Mouse (Mus musculus) lung, embryonic 15.5 days (tissue): ENCODE results near the gene Marveld2. TPM values are rescaled to one million over a fixed set of nuclear protein-coding genes. Genes with fewer than 3 reads are reported as not detected.
A peak's percentile ranks its signal among the peaks of the same experiment; 100 is the strongest.

Source experiments
- ATAC-seq: fragments of 200-750 bp; cut with Nextera tagmentation; 2 replicates; pipeline ENCODE4 v1.8.0; 2017; ENCODE audit warnings: moderate number of reproducible peaks, borderline replicate concordance; ENCODE audit not compliant: low FRiP score, low TSS enrichment; ENCODE audit errors: extremely low read depth
- H3K27ac ChIP-seq: fragments of 300-500 bp; sonication (generic); 2 replicates; pipeline ENCODE4 v1.5.1; 2015; ENCODE audit warnings: moderate library complexity, mild to moderate bottlenecking, inconsistent platforms
- H3K27me3 ChIP-seq: fragments of 300-500 bp; sonication (generic); 2 replicates; pipeline ENCODE4 v1.6.1; 2015; ENCODE audit warnings: inconsistent platforms
- H3K36me3 ChIP-seq: fragments of 300-500 bp; sonication (generic); 2 replicates; pipeline ENCODE4 v1.6.1; 2015; ENCODE audit warnings: inconsistent platforms
- H3K4me1 ChIP-seq: fragments of 300-500 bp; sonication (generic); 2 replicates; pipeline ENCODE4 v1.6.1; 2015; ENCODE audit warnings: inconsistent platforms
- H3K4me2 ChIP-seq: fragments of 300-500 bp; sonication (generic); 2 replicates; pipeline ENCODE4 v1.6.1; 2015; ENCODE audit warnings: inconsistent platforms, mild to moderate bottlenecking, moderate library complexity
- H3K4me3 ChIP-seq: fragments of 300-500 bp; sonication (generic); 2 replicates; pipeline ENCODE4 v1.5.1; 2015; ENCODE audit warnings: mild to moderate bottlenecking, inconsistent platforms
- H3K9ac ChIP-seq: fragments of 300-500 bp; sonication (generic); 2 replicates; pipeline ENCODE4 v1.6.1; 2015; ENCODE audit warnings: inconsistent platforms
- H3K9me3 ChIP-seq: fragments of 300-500 bp; sonication (generic); 2 replicates; pipeline ENCODE4 v1.6.1; 2016; ENCODE audit warnings: inconsistent platforms
- WGBS: fragments of 180-500 bp; shearing (Covaris S2); methylation state at CpG from one replicate; pipeline ENCODE4 v1.1.7; 2015; 5-methylcytosine and 5-hydroxymethylcytosine counted together
- polyA plus RNA-seq: library from polyadenylated mRNA; unstranded; fragments of >200 nt; fragmentation: Nextera tagmentation; extraction: Ambion mirVana; gene quantifications from 2 replicates; pipeline ENCODE4 v1.2.1, GENCODE M21; 2015

Marveld2 gene
- 11.1 and 11.7 TPM in 2 replicates for polyA plus RNA-seq

DNA sequence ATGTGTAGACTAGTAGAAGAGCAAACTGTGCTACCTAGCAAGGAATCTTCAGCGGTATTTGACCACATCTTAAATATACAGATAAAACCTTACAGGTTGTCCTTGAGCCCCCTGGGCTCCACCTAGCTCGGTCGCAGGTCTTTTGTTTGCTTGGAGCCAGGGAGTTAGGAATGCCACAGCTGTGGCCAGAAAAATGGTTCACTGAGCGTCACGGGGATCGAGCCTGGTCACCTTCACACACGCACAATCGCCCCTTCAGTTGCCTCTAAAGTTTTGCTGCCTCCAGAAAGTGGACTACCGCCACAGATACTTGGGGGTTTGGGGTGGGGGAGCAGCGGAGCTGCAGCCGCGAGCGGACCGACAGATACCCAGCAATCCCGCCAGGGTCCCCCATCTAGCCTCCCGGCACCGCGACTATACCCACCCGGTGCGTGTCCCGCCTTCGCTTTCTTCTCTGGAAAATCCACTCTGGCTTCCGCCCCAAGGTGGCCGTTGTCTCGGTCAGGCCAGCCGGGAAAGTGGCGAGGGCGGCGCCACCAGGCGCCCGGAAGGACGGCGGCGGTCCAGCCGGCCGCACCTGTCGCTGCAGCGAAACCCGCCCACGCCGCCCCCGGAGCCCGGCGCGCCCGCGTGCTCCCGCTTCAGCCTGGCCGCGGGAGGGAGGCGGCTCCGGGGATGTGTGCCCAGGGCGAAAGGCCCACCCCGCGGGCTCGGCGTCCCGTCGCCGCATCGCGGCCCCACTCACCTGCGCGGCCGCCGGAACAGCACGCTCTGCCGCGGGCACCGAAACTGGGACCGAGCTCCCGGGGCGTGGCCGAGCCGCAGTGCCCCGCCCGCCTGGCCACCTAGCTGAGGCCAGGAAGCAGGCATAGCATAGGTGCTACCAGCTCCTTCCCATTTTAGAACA is at the start of gene Marveld2:
Gene Marveld2, minus strand, starts transcription at position 791 of the 907 bp plus-strand sequence.
- ATAC-seq: peak; percentile 84
- Histone ChIP-seq H3K4me3 (peak within 1 kb of the TSS; percentile 59), H3K9ac (peak within 1 kb of the TSS; percentile 50), H3K27me3 (peaks cover 11% of the 10 kb centered on the region), H3K4me1 (no peaks in the 10 kb centered on the region), H3K9me3 (no peaks in the 10 kb centered on the region), H3K4me2 (peak within 1 kb of the TSS; percentile 74), H3K36me3 (peaks cover 30% of the 10 kb centered on the region), H3K27ac (peak within 1 kb of the TSS; percentile 87)
- 6% methylated on average over 70 of the region's 77 CpGs for WGBS

DNA sequence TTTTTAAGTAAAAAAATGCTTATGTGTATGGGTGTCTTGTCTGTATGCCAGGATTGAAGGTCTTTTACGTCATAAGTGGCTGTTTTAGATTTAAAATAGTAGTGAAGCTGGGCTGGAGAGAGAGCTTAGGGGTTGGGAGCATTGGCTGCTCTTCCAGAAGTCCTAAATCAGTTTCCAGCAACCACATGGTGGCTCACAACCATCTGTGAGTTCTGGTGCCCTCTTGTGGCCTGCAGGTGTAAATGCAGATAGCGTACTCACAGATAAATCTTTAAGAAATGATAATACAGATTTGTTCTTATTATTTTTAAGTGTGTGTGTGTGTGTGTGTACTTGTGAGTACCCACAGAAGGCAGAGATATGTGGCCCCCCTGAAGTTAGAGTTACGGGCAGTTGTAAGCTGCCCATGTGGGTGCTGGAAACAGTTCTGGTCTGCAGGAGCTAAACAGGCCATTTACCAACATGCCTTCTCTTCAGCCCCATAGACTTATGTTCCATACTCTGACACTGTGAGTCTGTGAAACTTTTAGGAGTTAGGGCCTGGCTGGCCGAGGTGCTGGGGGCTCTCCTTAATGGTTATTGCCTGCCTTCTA is 43.2 kb upstream of the Marveld2 start:
- Histone ChIP-seq H3K9me3 (no peaks in the 10 kb centered on the region), H3K27ac (no peak overlapping the region), H3K4me1 (no peaks in the 10 kb centered on the region), H3K4me2 (no peak overlapping the region), H3K9ac (no peak overlapping the region), H3K36me3 (peaks cover 9% of the 10 kb centered on the region), H3K27me3 (no peaks in the 10 kb centered on the region), H3K4me3 (no peak overlapping the region)
- ATAC-seq: peak; percentile 55; the same call in 1 of the 2 replicates
- WGBS: 45% methylated on average over 4 of the region's 4 CpGs

DNA sequence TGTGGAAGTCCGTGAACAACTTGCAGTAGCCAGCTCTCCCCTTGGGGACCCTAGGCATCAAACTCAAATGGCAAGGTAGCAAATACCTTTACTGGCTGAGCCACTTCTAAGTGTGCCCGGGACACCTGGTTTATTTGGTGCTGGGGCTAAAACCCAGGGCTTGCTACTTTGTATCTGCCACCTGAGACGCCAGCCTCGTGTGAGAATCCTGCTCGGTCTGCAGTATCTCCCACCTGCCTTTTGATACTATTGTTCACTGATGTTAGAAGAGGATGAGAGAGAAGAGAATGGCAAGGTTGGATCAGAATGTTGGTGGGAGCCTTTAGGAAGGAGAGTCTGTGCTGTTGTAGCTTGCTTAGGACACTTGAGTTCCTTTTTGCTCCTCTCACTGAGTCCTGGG is 41.3 kb upstream of the Marveld2 start:
- Histone ChIP-seq H3K4me3 (no peak overlapping the region), H3K4me2 (no peak overlapping the region), H3K27me3 (no peaks in the 10 kb centered on the region), H3K9ac (no peak overlapping the region), H3K4me1 (no peaks in the 10 kb centered on the region), H3K36me3 (peaks cover 6% of the 10 kb centered on the region), H3K9me3 (no peaks in the 10 kb centered on the region), H3K27ac (no peak overlapping the region)
- ATAC-seq: no peak
- WGBS: 89% methylated on average over 5 of the region's 5 CpGs

DNA sequence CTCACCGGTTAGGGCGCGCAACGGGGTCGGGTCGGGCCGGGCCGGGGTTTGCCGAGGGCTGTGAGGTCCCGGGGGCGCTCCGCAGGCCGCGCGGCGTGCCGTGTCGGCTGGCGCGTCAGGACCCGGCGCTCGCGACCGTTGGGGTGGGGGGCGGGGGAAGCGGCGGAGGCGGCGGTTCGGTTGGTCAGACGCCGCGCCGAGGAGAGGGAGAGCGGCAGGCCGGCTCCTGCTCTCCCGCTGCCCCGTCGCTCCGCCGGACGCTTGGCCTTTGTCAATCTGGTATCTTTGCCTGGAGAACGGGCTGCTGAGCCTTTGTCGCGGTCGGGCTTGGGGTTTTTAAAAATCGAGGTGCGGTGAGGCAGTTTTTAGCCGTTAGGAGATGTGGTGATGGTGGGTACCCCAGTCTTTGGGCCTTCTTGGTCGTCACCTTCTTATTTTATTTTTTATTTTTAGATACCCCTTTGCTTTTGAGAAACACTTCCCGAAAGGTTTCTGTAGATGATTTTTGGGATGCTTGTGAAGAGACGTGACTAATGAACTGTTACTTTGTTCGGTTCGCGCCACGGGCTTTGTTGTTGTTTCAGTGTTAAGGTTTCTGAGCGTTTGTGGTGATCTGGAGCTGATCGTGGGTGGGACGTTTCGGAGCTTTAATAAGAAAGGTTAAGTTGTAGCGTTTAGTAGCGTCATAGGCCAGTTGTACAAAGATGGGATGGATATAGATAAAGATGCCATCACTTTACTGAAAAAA is 34.8 kb upstream of the Marveld2 start, which contains the start of gene Taf9:
Gene Taf9, plus strand, starts transcription at position 141 of the 748 bp plus-strand sequence.
- ATAC-seq: peak; percentile 61; the same call in 1 of the 2 replicates
- peak within 1 kb of the TSS; percentile 83 for H3K4me3 ChIP-seq
- peak within 1 kb of the TSS; percentile 77 for H3K4me2 ChIP-seq
- H3K9ac ChIP-seq: peak within 1 kb of the TSS; percentile 96
- H3K27me3 ChIP-seq: no peaks in the 10 kb centered on the region
- no peaks in the 10 kb centered on the region for H3K9me3 ChIP-seq
- H3K4me1 ChIP-seq: peaks cover 5% of the 10 kb centered on the region
- peaks cover 19% of the 10 kb centered on the region for H3K36me3 ChIP-seq
- whole genome bisulfite sequencing: under 1% methylated on average over 54 of the region's 63 CpGs
- H3K27ac ChIP-seq: peak within 1 kb of the TSS; percentile 93

DNA sequence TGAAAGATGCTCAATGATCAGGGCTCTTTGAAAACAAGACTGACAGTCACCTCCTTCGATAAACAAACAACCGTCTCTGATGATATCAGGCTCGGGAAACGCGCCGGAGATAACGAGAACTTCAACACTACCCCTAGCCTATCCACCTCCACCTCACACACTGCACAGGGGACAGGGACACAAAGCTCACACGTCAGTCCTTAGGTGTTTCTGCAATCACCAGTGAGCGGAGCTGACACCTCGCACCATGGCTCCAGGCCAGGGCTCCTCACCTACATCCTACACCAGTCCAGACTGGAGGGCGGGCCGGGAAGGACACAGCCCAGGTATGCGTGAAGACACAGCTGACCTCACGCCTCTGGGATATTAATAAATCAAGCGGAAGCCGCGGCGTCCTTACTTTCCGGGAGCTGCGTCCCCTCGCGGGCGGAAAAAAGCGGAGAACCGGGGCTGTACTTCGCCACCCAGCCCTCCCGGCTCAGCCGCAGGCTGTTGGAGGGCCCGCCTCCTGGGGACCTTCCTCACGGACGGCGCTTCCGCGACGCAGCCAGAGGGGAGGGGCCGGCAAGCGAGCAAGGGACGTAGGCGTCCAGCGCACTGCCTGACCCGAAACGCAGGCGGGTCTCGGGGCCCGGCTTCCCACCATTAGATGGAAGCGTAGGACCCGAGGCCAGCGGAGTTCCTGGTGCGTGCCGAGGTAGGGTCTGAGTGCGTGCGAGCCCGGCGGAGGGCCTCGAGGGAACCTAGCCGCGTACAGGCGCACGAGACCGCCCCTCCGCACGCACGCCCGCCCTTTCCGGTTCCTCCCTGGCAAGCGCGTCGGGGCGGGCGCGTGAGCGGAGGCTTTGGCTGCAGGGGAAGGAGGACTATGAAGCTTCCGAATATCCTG is 34.0 kb upstream of the Marveld2 start, which contains the start of the genes Ak6 and Rad17:
Gene Ak6, plus strand, starts transcription at position 430 of the 889 bp plus-strand sequence.
Gene Rad17, minus strand, starts transcription at position 502 of the 889 bp plus-strand sequence.
- H3K27me3 ChIP-seq: no peaks in the 10 kb centered on the region
- peaks cover 5% of the 10 kb centered on the region for H3K4me1 ChIP-seq
- peak within 1 kb of the TSS; percentile 93 for H3K27ac ChIP-seq
- H3K4me2 ChIP-seq: peak within 1 kb of the TSS; percentile 77
- H3K9ac ChIP-seq: peak within 1 kb of the TSS; percentile 96
- H3K4me3 ChIP-seq: peak within 1 kb of the TSS; percentile 83
- under 1% methylated on average over 73 of the region's 73 CpGs for WGBS
- peaks cover 23% of the 10 kb centered on the region for H3K36me3 ChIP-seq
- ATAC-seq: peak; percentile 98
- no peaks in the 10 kb centered on the region for H3K9me3 ChIP-seq

DNA sequence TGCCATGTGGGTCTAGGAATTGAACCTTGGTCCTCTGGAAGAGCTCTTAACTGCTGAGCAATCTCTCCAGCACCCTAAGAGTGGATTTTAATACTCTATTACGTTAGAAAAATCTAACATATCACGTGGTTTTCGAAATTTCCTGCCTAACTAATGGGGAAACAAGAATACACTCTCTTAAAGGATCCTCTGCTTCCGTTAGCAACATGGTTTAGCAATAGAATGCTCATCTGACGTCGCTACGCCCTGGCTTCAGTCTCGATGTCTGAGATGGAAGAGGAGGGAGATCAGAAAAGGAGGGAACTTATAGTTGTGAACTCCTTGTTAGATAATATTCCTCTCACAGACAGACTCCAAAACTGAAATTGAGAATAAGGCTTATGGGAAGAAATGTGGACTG is 31.5 kb upstream of the Marveld2 start:
- H3K27me3 ChIP-seq: no peaks in the 10 kb centered on the region
- H3K4me3 ChIP-seq: no peak overlapping the region
- WGBS: 94% methylated on average over 8 of the region's 8 CpGs
- H3K4me1 ChIP-seq: peaks cover 5% of the 10 kb centered on the region
- H3K9me3 ChIP-seq: no peaks in the 10 kb centered on the region
- H3K27ac ChIP-seq: no peak overlapping the region
- no peak for ATAC-seq
- no peak overlapping the region for H3K9ac ChIP-seq
- peaks cover 41% of the 10 kb centered on the region for H3K36me3 ChIP-seq
- no peak overlapping the region for H3K4me2 ChIP-seq

DNA sequence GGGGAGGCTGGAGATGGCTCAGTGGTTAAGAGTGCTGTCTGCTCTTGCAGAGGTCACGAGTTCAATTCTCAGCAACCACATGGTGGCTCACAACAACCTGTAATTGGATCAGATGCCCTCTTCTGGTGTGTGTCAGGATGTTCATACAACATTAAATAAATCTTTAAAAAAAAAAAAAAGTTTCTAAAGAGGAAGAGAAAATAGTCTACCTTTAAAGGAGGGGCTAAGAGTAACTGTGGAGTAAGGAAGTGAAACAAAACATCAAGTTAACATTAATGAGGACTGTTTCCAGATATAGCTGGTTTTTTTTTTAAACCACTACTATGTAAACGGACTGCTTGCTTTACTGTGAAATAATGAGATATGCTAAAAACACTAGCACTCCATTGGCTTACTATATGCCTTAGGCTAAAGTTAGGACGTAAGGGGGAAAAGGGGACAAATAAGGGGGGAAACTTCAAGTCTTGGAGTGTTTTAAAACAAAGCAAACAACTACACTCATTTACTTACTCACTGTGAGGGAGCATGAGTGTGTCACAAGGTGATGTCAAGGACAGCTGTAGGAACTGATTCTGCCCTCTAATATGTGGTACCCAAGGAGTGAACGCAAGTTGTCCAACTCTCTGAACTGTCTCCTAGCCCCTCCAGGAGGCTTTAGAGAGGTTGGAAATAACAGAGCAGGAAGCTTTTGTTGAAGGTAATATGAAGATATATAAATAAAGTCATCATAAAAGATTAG is 25.9 kb upstream of the Marveld2 start:
- H3K27me3 ChIP-seq: no peaks in the 10 kb centered on the region
- no peak for ATAC-seq
- 84% methylated on average over 4 of the region's 4 CpGs for WGBS

DNA sequence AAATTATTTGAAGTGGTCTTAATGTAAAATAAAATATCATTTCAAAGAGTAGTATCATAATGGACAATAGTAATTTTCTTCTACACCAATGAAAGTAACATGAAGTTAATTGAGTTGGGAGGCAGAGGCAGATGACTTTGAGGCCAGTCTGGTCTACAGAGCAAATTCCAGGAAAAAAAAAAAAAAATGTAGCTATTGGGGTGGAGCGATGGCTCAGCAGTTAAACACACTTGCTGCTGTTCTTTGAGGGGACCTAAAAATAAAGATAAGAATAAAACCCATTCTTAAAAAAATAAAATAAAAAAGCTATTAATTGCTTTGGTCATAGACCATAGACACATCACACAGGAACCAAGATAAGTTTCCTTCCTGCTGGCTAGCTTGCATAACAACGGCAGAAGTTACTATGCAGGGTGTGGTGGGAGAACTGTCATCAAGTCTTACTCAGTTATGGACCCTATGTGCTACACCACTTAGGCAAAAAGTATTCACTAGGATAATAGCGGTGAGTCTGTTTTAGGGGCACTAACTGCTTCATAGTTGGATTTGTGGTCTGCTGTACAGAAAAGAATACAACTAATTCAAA is 17.4 kb upstream of the Marveld2 start:
- Histone ChIP-seq H3K4me3 (no peak overlapping the region), H3K27ac (no peak overlapping the region), H3K9me3 (no peaks in the 10 kb centered on the region), H3K36me3 (peaks cover 56% of the 10 kb centered on the region), H3K4me2 (no peak overlapping the region), H3K4me1 (no peaks in the 10 kb centered on the region), H3K27me3 (no peaks in the 10 kb centered on the region), H3K9ac (no peak overlapping the region)
- 91% methylated on average over 3 of the region's 3 CpGs for WGBS
- ATAC-seq: no peak

More for the DNA sequence above, 25.9 kb upstream of the Marveld2 start:
- peaks cover 70% of the 10 kb centered on the region for H3K36me3 ChIP-seq
- H3K27ac ChIP-seq: no peak overlapping the region
- H3K4me2 ChIP-seq: no peak overlapping the region
- H3K9ac ChIP-seq: no peak overlapping the region
- H3K4me3 ChIP-seq: no peak overlapping the region
- H3K4me1 ChIP-seq: no peaks in the 10 kb centered on the region
- H3K9me3 ChIP-seq: no peaks in the 10 kb centered on the region

DNA sequence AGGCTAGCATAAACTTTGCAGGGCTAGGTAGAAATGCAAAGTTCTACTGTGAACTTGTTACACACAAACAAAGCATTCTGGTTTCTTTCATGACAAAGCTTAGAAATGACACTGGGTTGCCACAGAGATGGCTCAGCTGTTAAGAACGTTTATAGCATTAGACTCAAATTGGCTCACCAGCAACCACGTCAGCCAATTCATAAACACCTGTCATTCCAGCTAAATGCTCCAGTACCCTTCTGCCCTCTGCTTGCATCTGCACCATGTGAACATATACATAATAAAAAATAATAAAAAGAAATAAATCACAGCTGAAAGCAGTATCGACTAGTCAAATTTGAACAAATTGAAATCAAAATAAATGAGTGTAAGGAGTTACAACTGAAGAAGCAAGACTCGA is 5.5 kb upstream of the Marveld2 start:
- Histone ChIP-seq H3K4me3 (no peak overlapping the region), H3K36me3 (peaks cover 60% of the 10 kb centered on the region), H3K9me3 (no peaks in the 10 kb centered on the region), H3K4me1 (no peaks in the 10 kb centered on the region), H3K4me2 (no peak overlapping the region), H3K9ac (no peak overlapping the region), H3K27me3 (peaks cover 5% of the 10 kb centered on the region; the same call in 1 of the 2 replicates), H3K27ac (no peak overlapping the region)
- ATAC-seq: no peak
- WGBS: 78% methylated on average over 4 of the region's 4 CpGs

DNA sequence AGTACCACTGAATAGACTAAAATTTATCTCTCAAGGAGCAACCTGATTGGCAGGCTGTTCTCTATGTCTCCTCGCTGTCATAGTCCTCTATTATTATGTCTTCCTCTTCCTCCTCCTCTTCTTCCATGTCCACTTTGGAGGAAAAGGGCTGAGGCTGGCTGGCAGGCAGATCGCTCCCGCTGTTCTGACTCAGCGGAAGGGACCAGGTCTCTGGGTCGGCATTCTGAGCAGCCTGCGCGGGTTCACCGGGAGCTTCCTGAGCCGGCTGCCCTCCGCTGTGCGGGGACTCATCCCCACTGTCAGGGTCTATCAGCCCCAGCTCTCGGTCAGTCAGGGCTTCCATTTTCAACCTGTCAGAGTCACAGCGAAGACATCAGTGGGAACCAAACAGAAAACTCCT is 812 bp upstream of the Marveld2 start:
- ATAC-seq: no peak
- Histone ChIP-seq H3K4me2 (no peak overlapping the region), H3K36me3 (peaks cover 32% of the 10 kb centered on the region), H3K27ac (no peak overlapping the region), H3K9ac (no peak overlapping the region), H3K4me3 (no peak overlapping the region), H3K27me3 (peaks cover 11% of the 10 kb centered on the region), H3K4me1 (no peaks in the 10 kb centered on the region), H3K9me3 (no peaks in the 10 kb centered on the region)
- WGBS: 84% methylated on average over 13 of the region's 13 CpGs
